Mouse (Mus musculus): ENCODE measurements around the gene Baz2b.

DNA sequence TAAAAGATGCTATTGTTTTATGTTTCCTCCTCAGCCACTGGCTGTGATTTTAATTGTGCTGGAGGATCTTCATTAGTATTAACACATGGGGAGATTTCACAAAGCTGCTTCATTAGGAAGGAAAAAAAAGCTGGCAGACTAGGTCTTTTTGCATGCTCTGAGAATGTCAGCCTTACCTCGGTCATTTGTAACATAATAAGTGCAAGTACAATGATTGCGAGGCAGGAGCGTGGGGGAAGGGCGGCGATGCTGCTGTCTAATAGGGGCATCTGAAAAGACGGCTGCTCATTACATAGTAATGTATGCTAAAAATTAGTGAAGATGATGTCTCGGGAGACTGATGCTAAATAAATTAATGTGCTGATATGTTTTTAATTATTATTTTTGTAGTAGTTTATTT, 82.8 kb downstream of the Baz2b start:
- TF ChIP-seq POLR2A (IDR thresholded peaks at IDR 0.05; ENCODE audit: insufficient read depth, low read depth, low read length) = no peak
- no peak for TF ChIP-seq CTCF (IDR thresholded peaks at IDR 0.05; ENCODE audit: insufficient read depth, low read depth, low read length)
